8 mouse cellular contexts compared by ENCODE assay signal in the genomic region with DNA sequence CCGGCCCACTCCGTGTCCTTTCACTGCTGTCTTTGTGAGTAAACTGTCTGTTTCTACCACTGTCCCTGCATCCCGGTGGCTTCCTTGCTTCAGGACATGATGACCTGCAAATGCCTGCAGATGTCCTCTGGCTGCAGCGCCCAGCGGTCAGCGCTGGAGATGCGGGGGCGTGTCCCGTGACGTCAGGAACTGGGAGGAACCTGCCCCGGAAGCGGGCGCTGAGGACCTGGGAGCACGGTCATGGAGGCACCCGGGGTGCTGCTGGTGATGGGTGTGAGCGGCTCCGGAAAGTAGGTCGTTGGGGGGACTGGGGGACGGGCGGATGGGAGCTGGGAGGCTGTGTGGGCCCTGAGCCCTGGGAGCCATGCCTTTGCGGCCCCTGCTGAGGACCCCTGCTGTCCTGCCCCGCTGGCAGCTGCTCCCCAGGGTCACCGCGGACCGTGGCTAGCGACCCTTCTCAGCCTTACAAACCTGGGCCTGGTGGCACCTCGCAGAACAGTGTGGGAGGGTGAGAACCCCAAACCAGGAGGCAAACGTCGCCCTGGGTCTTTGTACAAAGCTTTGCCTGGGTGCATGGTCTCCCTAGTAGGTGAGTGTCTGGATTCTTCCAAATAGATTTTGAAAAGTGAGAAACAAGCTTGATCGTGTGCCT. TPM values are rescaled to one million over a fixed set of nuclear protein-coding genes. Genes with fewer than 3 reads are reported as not detected.
A peak's percentile ranks its signal among the peaks of the same experiment; 100 is the strongest.
DNase-seq lines count a peak whose midpoint lies in the region; ATAC-seq lines count a peak whose summit lies in the region.

TSS of gene Idnk (plus strand) at position 203 of the 652 bp plus-strand sequence.

- H3K9me3 ChIP-seq in forebrain, embryonic 10.5 days = peaks cover 16% of the 10 kb centered on the region
- 0 out of 2 replicates have a peak, but pooled peaks cover 4% of the 10 kb centered on the region for H3K9me3 ChIP-seq in heart, embryonic 14.5 days (ENCODE audit: control insufficient read depth, low read length)
- H3K9me3 ChIP-seq in liver, embryonic 12.5 days (replicated peaks) = peaks cover 9% of the 10 kb centered on the region; the same call in 1 of the 2 replicates

- peak within 1 kb of the TSS; percentile 81 for H3K9ac ChIP-seq in heart, embryonic 14.5 days (ENCODE audit: low read length)
- peak within 1 kb of the TSS; percentile 87 for H3K9ac ChIP-seq in liver, embryonic 12.5 days

- no peaks in the 10 kb centered on the region for H3K27me3 ChIP-seq in forebrain, embryonic 10.5 days (ENCODE audit: poor library complexity, severe bottlenecking)
- H3K27me3 ChIP-seq in heart, embryonic 14.5 days (ENCODE audit: control insufficient read depth, insufficient read depth, low read length) = no peaks in the 10 kb centered on the region
- no peaks in the 10 kb centered on the region for H3K27me3 ChIP-seq in liver, embryonic 12.5 days (replicated peaks)
- no peaks in the 10 kb centered on the region for H3K27me3 ChIP-seq in splenic B cell, adult 2 months (ENCODE audit: control insufficient read depth, insufficient read depth, low read length, poor library complexity, severe bottlenecking)

- WGBS in forebrain, embryonic 10.5 days = under 1% methylated on average over 30 of the region's 30 CpGs
- under 1% methylated on average over 28 of the region's 30 CpGs for WGBS in heart, embryonic 14.5 days
- WGBS in liver, embryonic 12.5 days (ENCODE audit: insufficient replicate concordance) = under 1% methylated on average over 30 of the region's 30 CpGs

- peak within 1 kb of the TSS; percentile 85 for H3K4me3 ChIP-seq in forebrain, embryonic 10.5 days
- H3K4me3 ChIP-seq in heart, embryonic 14.5 days (ENCODE audit: control insufficient read depth in 1 of 2, insufficient read depth in 1 of 2, low read depth in 1 of 2, low read length in 2 of 2) = peak within 1 kb of the TSS; percentile 58 to 91
- peak within 1 kb of the TSS; percentile 90 for H3K4me3 ChIP-seq in liver, embryonic 12.5 days

- peak within 1 kb of the TSS; percentile 87 for H3K27ac ChIP-seq in forebrain, embryonic 10.5 days
- H3K27ac ChIP-seq in heart, embryonic 14.5 days (replicated peaks in 1 of 2; ENCODE audit: control insufficient read depth in 1 of 2, insufficient read depth in 1 of 2, low read depth in 2 of 2, low read length in 2 of 2) = peak within 1 kb of the TSS; percentile 29 to 67
- H3K27ac ChIP-seq in liver, embryonic 12.5 days = peak within 1 kb of the TSS; percentile 69

- peak within 1 kb of the TSS; percentile 96 for H3K4me2 ChIP-seq in heart, embryonic 14.5 days (ENCODE audit: low read length)
- H3K4me2 ChIP-seq in liver, embryonic 12.5 days = peak within 1 kb of the TSS; percentile 99

- H3K4me1 ChIP-seq in forebrain, embryonic 10.5 days = peaks cover 16% of the 10 kb centered on the region
- H3K4me1 ChIP-seq in heart, embryonic 14.5 days (ENCODE audit: control insufficient read depth in 2 of 2, insufficient read depth in 2 of 2, low read length in 2 of 2) = peaks cover 5 to 9% of the 10 kb centered on the region in 2 experiments; a peak in 3 of 4 replicates
- peaks cover 22% of the 10 kb centered on the region for H3K4me1 ChIP-seq in liver, embryonic 12.5 days

- ATAC-seq in heart, embryonic 14.5 days (ENCODE audit: insufficient number of reproducible peaks, insufficient read depth, low FRiP score, low read depth) = peak; percentile 86
- ATAC-seq in liver, embryonic 12.5 days = peak; percentile 88

- peak; percentile 51 for DNase-seq in CD8-positive naive resting alpha-beta T cell, adult 2 months (ENCODE audit: low read depth in 2 of 2, low spot score in 2 of 2)
- DNase-seq in c-Kit-negative CD71-positive TER-119-positive erythroid progenitor cells, embryonic 14.5 days (ENCODE audit: low read depth, low spot score) = peak; percentile 71
- DNase-seq in forebrain, embryonic 10.5 days (ENCODE audit: extremely low spot score, low spot score) = peak; percentile 85
- DNase-seq in kidney, postnatal 10 days = peak; percentile 95
- peak; percentile 78 for DNase-seq in naive thymus-derived CD4-positive, alpha-beta T cell, adult 2 months (ENCODE audit: low read depth)
- peak; percentile 77 for DNase-seq in splenic B cell, adult 2 months (ENCODE audit: low read depth, low spot score)

- peaks cover 31% of the 10 kb centered on the region for H3K36me3 ChIP-seq in forebrain, embryonic 10.5 days (replicated peaks)
- H3K36me3 ChIP-seq in heart, embryonic 14.5 days (ENCODE audit: control insufficient read depth, insufficient read depth, low read length) = peaks cover 14% of the 10 kb centered on the region
- H3K36me3 ChIP-seq in liver, embryonic 12.5 days = peaks cover 25% of the 10 kb centered on the region
- peaks cover 2% of the 10 kb centered on the region; the same call in 1 of the 2 replicates for H3K36me3 ChIP-seq in splenic B cell, adult 2 months (ENCODE audit: control insufficient read depth, insufficient read depth, low read length, poor library complexity, severe bottlenecking)

RNA-seq across cellular contexts. Expression of gene Idnk, which starts in this region (rescaled TPM):
- 47.0 and 47.1 TPM in 2 replicates for polyA plus RNA-seq in forebrain, embryonic 10.5 days (2016; fragmentation: Nextera tagmentation; extraction: Ambion mirVana)
- polyA plus RNA-seq in heart, embryonic 14.5 days (2014; fragmentation: Nextera tagmentation; extraction: Ambion mirVana) = 31.7 and 38.2 TPM in 2 replicates
- 24.6 and 25.8 TPM in 2 replicates for polyA plus RNA-seq in liver, embryonic 12.5 days (2016; fragmentation: Nextera tagmentation; extraction: Ambion mirVana)

Comparison
In these comparisons a context has a peak if more than half of its experiments do, and no peak if none do; other contexts are left out.
1. Peak in every context shown above with its lines: DNase-seq, ATAC-seq, H3K4me3 ChIP-seq and H3K27ac ChIP-seq.